Mouse (Mus musculus): ENCODE results near the gene Pla2g5. TPM values are rescaled to one million over a fixed set of nuclear protein-coding genes. Genes with fewer than 3 reads are reported as not detected.
A peak's percentile ranks its signal among the peaks of the same experiment; 100 is the strongest.
"Not testable (repeated sequence)": the region's sequence is repeated elsewhere in the genome, so short reads cannot be mapped to it uniquely, and the experiment has no call there.

Gene Pla2g5
- 1 to 10 TPM; 1.3 to 2.3 TPM for total RNA-seq (2021)
- long read RNA-seq, partial matches to known transcripts, result 0 of 1 reads
- long read RNA-seq, other reads (novel, unspliced or antisense), result 0 of 1 reads

DNA sequence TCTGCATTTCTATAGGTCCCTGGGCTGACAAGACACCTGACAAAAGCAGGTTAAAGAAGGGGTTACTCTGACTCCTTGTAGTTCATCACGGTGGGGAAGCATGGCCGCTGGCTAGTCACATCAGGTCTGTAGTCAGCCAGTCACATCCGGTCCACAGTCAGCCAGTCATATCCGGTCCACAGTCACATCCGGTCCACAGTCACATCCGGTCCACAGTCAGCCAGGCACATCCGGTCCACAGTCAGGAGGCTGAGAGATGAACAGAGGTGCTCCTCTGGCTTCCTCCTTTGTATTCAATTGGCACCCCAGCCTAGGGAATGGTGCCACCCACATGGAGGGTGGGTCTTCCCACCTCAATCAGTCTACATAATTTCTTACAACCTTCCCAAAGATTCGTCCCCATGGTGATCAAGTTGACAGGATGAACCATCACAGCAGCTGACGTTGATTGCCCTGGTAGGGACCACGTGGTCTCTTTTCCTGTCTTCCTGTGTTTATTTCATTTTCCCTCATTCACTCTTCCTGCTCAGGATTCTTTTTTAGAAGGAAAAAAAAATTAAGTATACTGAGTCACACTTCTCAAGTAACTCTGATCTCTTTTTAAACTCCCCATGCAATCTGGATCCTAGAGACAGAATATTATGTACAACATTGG, at the start of gene Pla2g5:
Gene Pla2g5 (minus strand): TSS at position 139 of the 655 bp plus-strand sequence.
- DNase-seq (ENCODE audit: low spot score in 2 of 2), result no peak

- no peak for DNase-seq (ENCODE audit: low spot score in 2 of 2)
Observed at GRCm38 (mm10) chr4:138905624-138906337, 42.5 kb upstream of the Pla2g5 start.

DNA sequence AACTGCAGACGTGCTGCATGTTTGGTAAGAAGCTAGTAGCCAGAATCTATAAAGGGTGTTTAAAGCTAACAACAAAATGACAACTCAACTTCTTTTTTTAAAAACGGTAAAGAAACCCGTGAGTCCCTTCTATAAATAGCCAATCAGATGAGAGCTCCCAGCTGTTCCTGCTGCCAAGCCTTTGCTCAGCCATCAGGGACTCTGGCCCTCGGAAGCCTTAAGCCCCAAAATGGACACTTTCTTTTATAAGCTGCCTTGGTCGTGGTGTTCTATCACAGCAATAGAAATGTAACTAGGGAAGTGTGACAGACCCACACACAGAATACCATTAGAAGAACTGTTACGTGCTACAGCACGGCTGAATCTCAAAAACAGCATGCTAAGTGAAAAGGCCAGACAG, 36.1 kb upstream of the Pla2g5 start:
- no peak for DNase-seq (ENCODE audit: low spot score in 2 of 2)

GRCm38 (mm10) chr4:138893789-138894188, 30.5 kb upstream of the Pla2g5 start:
- DNase-seq (ENCODE audit: low spot score in 2 of 2), result not testable (repeated sequence)

GRCm38 (mm10) chr4:138892655-138893054, 29.4 kb upstream of the Pla2g5 start:
- DNase-seq (ENCODE audit: low spot score in 2 of 2), result no peak

DNA sequence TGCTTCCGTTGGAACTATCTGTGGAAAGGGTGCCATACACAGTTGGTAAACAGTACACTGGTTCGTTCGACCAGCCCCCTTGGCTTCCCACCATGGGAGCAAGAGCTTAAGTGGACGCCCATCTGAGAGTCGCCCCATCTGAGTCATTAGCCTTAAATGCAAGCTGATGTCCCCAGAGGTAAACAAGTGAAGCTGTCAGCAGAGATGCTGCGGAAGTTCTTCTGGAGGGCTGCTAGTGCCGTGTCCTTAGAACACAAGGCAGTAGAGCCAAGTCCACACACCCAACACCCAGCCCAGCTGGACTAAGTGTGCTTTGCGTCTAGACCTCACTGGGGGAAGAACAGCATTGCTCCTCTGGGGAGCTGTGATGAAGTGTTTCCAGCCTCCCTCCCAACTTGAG, 26.4 kb upstream of the Pla2g5 start:
- no peak for DNase-seq (ENCODE audit: low spot score in 2 of 2)

DNA sequence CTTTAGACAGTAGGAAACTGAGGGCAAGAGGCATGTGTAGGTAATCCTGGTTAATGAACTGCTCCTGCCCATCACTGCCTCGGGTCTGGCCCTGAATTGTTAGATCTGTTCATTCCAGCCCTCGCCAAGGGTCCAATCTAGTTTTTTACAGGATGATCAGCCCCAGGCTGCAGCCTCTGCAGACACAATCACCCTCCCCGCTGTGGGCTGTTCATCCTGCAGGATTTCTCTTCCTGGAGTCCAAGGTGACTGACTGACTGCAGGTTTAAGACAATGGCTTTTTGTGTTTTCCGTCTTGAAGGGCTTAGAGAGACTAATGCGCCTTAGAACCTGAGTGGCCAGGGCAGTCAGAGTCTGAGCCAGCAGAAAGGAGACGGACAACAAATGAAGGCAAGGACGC, 25.9 kb upstream of the Pla2g5 start:
- no peak for DNase-seq (ENCODE audit: low spot score in 2 of 2)

DNA sequence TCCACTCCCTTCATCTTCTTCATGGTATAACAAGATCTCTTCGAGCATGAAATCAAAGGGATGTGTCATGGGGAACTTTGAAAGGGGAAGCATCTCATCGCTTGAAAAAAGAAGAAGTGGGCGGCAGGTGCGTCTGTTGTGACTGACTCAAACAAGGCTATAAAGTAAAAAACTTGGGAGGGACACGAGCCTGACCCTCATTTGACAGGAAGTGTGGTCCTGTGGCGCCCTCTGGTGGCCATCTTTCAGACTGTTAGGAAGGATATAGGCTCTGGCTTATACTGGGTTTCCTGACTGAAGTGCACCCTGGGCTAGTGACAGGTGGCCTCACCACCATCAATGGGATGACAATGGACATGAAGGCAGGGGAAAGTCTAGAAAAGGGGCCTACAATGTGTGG, 21.0 kb upstream of the Pla2g5 start:
- peak; percentile 71 to 92 for DNase-seq (ENCODE audit: low spot score in 2 of 2)

GRCm38 (mm10) chr4:138882179-138882578, 18.9 kb upstream of the Pla2g5 start:
- no peak for DNase-seq (ENCODE audit: low spot score in 2 of 2)

DNA sequence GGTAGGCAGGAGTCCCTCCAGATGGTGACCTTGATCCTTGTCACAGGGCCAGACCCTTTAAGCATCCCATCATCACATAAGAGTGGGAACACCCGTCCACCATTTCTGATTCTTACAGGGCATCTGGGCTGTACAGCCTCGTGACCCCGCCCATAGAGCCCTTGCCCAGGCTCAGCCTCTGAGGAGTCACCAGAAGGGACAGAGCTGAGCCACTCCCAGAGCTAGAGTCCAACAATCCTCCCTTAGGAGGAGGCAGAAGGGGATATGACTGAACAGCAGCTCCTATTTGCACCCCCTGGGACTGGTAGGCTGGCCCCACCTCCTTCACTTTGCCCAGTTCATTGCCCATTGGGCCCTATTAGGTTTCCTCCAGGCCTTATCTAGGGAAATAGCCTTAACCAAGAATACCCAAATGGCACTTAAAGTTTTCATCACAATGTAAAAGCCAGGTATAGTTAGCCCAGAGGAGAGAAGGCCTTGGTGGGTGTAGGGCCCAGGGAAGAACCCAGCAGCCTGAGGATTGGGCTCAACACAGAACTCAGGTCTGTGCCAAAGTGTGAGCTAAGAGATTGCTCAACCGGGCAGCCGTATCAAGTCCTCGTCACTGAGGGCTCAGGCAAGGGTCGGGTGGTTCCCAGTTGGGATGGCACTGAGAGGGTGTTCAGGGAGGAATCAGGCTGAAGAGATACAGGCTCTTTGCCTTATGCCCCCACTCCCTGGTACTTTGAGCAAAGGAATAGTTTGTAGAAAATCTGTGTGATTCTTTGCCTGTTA, 17.7 kb upstream of the Pla2g5 start:
- no peak for DNase-seq (ENCODE audit: low spot score in 2 of 2)

DNA sequence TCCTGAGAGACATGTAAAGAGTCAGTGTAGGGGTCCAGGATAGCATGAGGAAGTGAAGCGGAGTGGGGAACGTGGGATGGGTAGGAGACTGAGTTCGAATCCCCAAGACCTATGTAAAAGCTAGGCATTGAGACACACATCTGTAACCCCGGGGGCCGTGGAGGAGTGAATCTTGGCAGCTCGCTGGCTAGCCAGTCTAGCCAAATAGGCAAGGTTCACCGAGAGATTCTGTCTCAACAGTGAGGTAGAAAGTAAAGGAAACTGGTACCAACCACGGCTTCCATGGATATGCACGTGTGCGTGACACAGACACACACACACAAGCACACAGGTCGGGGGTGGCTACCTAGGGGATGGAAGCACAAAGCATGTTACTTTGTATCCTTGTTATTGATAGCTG, 16.5 kb upstream of the Pla2g5 start:
- DNase-seq (ENCODE audit: low spot score in 2 of 2), result no peak

GRCm38 (mm10) chr4:138878783-138879182, 15.5 kb upstream of the Pla2g5 start:
- no peak for DNase-seq (ENCODE audit: low spot score in 2 of 2)

- no peak for DNase-seq (ENCODE audit: low spot score in 2 of 2)
Observed at GRCm38 (mm10) chr4:138877731-138878130, 14.4 kb upstream of the Pla2g5 start, which contains the start of gene Pla2g2e. Pla2g2e (plus strand) TSS chr4:138877942.

- DNase-seq (ENCODE audit: low spot score in 2 of 2), result no peak
Observed at GRCm38 (mm10) chr4:138875986-138876385, 12.7 kb upstream of the Pla2g5 start.

DNA sequence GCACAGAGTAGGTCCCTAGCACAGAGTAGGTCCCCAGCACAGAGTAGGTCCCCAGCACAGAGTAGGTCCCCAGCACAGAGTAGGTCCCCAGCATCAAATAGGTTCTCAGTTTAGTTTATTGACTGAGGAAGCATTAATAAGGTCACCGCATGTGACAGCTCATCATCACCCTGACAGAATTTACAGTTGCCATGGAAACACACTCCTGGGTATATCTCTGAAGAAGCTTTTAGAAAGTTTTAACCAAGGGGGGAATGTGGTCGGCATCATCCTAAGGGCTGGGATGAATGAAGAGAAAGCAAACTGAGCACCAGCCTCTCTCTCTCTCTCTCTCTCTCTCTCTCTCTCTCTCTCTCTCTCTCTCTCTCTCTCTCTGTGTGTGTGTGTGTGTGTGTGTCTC, 12.0 kb upstream of the Pla2g5 start:
- DNase-seq (ENCODE audit: low spot score in 2 of 2), result not testable (repeated sequence)

- DNase-seq (ENCODE audit: low spot score in 2 of 2), result no peak
Observed at GRCm38 (mm10) chr4:138873864-138874263, 10.6 kb upstream of the Pla2g5 start, which contains the start of gene Gm13030. Gm13030 (minus strand) TSS chr4:138873964.

- no peak for DNase-seq (ENCODE audit: low spot score in 2 of 2)
Observed at GRCm38 (mm10) chr4:138868666-138869065, 5.4 kb upstream of the Pla2g5 start.

DNA sequence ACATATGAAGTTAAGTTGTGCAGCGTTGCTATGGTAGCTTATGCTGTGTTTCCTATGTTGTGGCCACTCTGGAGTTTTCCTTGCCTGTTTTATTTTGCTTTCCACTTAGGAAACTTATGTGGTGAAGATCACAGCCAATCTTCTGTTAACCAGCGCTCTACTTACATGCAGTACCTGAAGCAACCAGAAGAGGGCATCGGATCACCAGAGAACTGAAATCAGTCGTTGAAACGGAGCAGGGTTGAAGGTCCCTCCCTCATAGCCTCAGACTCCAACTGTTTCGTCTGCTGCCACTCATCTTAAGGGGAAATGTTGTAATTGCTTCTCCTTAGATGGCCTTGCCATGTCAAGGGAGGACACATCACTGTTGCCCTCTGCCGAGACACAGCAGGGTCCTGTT, 3.1 kb upstream of the Pla2g5 start:
- peak in 1 of 2 experiments; percentile 91 for DNase-seq (ENCODE audit: low spot score in 2 of 2)

DNA sequence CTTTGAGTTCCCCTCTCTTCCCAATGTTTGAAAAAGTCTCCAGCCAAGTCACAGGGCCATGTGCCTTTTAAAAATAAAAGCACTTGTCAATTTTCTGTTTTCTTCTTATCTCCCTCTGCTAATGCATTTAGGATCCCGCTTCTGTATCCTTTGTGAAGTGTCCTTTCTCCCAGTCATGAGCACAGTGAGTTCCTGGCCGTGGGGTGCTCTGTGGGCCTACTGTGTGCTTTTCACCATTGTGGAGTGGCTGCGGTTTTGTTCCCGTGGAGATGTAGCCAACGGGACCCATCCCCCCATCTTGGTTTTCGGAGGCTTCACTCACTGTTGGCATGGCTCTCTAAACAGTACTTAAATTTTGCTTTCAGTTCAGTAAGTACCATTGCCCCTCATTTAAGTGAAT, 2.7 kb upstream of the Pla2g5 start:
- DNase-seq (ENCODE audit: low spot score in 2 of 2), result no peak

DNA sequence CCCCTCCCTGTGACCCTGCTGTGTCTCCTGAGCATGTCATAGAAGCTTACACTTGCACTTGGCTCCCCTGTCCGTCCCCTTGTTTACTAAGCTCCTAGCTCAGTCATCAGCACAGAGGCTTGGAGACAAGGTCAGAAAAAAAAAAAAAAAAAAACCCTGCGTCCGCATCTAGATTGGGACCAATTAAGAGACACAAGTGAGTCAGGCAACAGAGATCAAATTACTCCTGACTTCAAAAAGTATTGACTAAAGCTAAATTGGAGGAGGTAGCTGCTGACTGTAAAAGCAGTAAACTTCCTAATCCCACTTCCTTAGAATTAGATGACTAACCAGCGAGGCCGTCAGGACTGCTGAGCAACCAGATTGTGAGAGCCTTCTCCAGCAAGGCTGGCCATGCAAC, 1.8 kb upstream of the Pla2g5 start:
- DNase-seq (ENCODE audit: low spot score in 2 of 2), result no peak

DNA sequence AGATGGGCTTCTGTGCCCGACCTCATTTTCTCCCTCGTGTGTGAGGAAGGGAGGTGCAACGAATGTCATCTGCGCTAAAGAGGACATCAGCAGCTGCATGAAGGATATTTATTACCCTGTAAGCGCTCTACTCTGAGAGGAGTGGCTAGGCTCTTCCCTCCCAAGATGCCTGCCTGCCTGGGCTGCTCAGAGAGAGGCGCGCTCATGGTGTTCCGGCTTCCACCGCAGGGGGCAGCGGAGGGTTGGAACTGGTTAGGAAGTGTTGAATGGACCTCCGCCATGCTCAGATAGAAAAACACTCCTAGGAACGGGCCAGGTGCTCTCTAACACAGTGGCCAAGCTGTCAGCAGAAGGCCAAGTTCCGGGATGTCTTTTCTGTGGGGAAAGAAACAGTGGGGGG, 3.6 kb downstream of the Pla2g5 start:
- DNase-seq (ENCODE audit: low spot score in 2 of 2), result peak; percentile 53 to 81

DNA sequence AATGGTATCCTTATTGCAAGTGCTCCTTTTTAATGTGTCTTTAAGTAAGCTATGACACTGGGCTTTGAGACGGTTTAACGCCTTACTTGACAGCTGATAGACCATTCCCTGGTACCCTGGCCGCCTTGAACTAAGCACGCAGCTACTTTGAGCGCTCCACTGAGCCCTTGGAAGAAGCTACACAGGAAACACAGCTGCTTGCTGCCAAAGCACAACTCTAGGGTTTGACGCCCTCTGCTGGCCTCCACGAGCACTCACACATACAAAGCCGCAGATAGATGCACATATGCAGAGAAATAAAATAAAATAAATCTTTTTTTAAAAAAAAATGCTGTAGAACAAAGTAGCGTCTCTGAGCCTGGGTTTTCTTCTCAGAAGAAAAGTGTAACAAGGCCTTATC, 4.0 kb downstream of the Pla2g5 start:
- no peak for DNase-seq (ENCODE audit: low spot score in 2 of 2)
